Mouse (Mus musculus): ENCODE data around the gene Zfp661.
A peak's percentile ranks its signal among the peaks of the same experiment; 100 is the strongest.
"Not testable (repeated sequence)": the region's sequence is repeated elsewhere in the genome, so short reads cannot be mapped to it uniquely, and the experiment has no call there.

The Zfp661 gene

GRCm38 (mm10) chr2:127586694-127587513 is at the start of gene Zfp661, which contains the start of gene Mrps5:
Zfp661 (minus strand) TSS chr2:127587094.
Mrps5 (plus strand) TSS chr2:127587222.
- DNase-seq (ENCODE audit: low read depth) = peak; percentile 92

GRCm38 (mm10) chr2:127635581-127635980 is 48.7 kb upstream of the Zfp661 start:
- DNase-seq (ENCODE audit: low read depth) = no peak

GRCm38 (mm10) chr2:127632601-127633000 is 45.7 kb upstream of the Zfp661 start:
- no peak for DNase-seq (ENCODE audit: low read depth)

GRCm38 (mm10) chr2:127627990-127628570 is 41.2 kb upstream of the Zfp661 start:
- no peak for DNase-seq (ENCODE audit: low read depth)

- DNase-seq (ENCODE audit: low read depth) = no peak
These were observed 40.5 kb upstream of the Zfp661 start for GRCm38 (mm10) chr2:127627354-127627753.

GRCm38 (mm10) chr2:127625659-127626058 is 38.8 kb upstream of the Zfp661 start:
- DNase-seq (ENCODE audit: low read depth) = no peak

- DNase-seq (ENCODE audit: low read depth) = no peak
These were observed 37.9 kb upstream of the Zfp661 start for GRCm38 (mm10) chr2:127624786-127625185.

- DNase-seq (ENCODE audit: low read depth) = peak; percentile 43
These were observed 35.2 kb upstream of the Zfp661 start for GRCm38 (mm10) chr2:127622065-127622464.

GRCm38 (mm10) chr2:127619311-127619710 is 32.4 kb upstream of the Zfp661 start:
- DNase-seq (ENCODE audit: low read depth) = peak; percentile 62

GRCm38 (mm10) chr2:127612288-127612687 is 25.4 kb upstream of the Zfp661 start:
- no peak for DNase-seq (ENCODE audit: low read depth)

GRCm38 (mm10) chr2:127611386-127611785 is 24.5 kb upstream of the Zfp661 start:
- no peak for DNase-seq (ENCODE audit: low read depth)

- no peak for DNase-seq (ENCODE audit: low read depth)
These were observed 22.1 kb upstream of the Zfp661 start for GRCm38 (mm10) chr2:127608986-127609385.

GRCm38 (mm10) chr2:127608234-127608633 is 21.3 kb upstream of the Zfp661 start:
- DNase-seq (ENCODE audit: low read depth) = peak; percentile 72

GRCm38 (mm10) chr2:127605203-127605602 is 18.3 kb upstream of the Zfp661 start:
- DNase-seq (ENCODE audit: low read depth) = no peak

- DNase-seq (ENCODE audit: low read depth) = not testable (repeated sequence)
These were observed 16.5 kb upstream of the Zfp661 start for GRCm38 (mm10) chr2:127603383-127603782.

GRCm38 (mm10) chr2:127590840-127591239 is 3.9 kb upstream of the Zfp661 start:
- DNase-seq (ENCODE audit: low read depth) = peak; percentile 59

GRCm38 (mm10) chr2:127590204-127590603 is 3.3 kb upstream of the Zfp661 start:
- DNase-seq (ENCODE audit: low read depth) = peak; percentile 59

- no peak for DNase-seq (ENCODE audit: low read depth)
These were observed 2.0 kb upstream of the Zfp661 start for GRCm38 (mm10) chr2:127588897-127589296.

- no peak for DNase-seq (ENCODE audit: low read depth)
These were observed 585 bp upstream of the Zfp661 start for GRCm38 (mm10) chr2:127587514-127587844.

- DNase-seq (ENCODE audit: low read depth) = peak; percentile 95
These were observed 2.4 kb downstream of the Zfp661 start for GRCm38 (mm10) chr2:127584436-127584858.

- no peak for DNase-seq (ENCODE audit: low read depth)
These were observed 13.6 kb downstream of the Zfp661 start for GRCm38 (mm10) chr2:127573322-127573721.

GRCm38 (mm10) chr2:127559070-127559966 is 27.6 kb downstream of the Zfp661 start:
- DNase-seq (ENCODE audit: low read depth) = peak; percentile 57
